Mouse (Mus musculus) liver, embryonic 16.5 days (tissue): Measurements from ENCODE around the gene Idnk. TPM values are rescaled to one million over a fixed set of nuclear protein-coding genes. Genes with fewer than 3 reads are reported as not detected.

Source experiments
- ATAC-seq: fragments of 200-750 bp; cut with Nextera tagmentation; 2 replicates; pipeline ENCODE4 v1.8.0; 2017; ENCODE audit warnings: low read depth, mild to moderate bottlenecking, moderate number of reproducible peaks, moderate library complexity
- H3K27ac ChIP-seq: fragments of 300-500 bp; sonication (generic); 2 replicates; pipeline ENCODE4 v1.5.1; 2014; ENCODE audit warnings: mild to moderate bottlenecking, low read length
- H3K27me3 ChIP-seq: fragments of 300-500 bp; sonication (generic); 2 replicates; pipeline ENCODE4 v1.6.1; 2014; ENCODE audit warnings: low read depth, low read length, mixed read lengths; ENCODE audit not compliant: control insufficient read depth, insufficient read depth
- H3K36me3 ChIP-seq: fragments of 300-500 bp; sonication (generic); 2 replicates; pipeline ENCODE4 v1.6.1; 2014; ENCODE audit warnings: mild to moderate bottlenecking; ENCODE audit not compliant: control insufficient read depth, insufficient read depth
- H3K4me1 ChIP-seq: fragments of 300-500 bp; sonication (generic); 2 replicates; pipeline ENCODE4 v1.6.1; 2014; ENCODE audit warnings: low read depth, low read length, mixed read lengths; ENCODE audit not compliant: control insufficient read depth
- H3K4me2 ChIP-seq: fragments of 300-500 bp; sonication (generic); 2 replicates; pipeline ENCODE4 v1.6.1; 2014; ENCODE audit warnings: low read depth, low read length, mixed read lengths
- H3K4me3 ChIP-seq: fragments of 300-500 bp; sonication (generic); 2 replicates; pipeline ENCODE4 v1.5.1; 2014; ENCODE audit warnings: low read depth, mild to moderate bottlenecking, low read length
- H3K9ac ChIP-seq: fragments of 300-500 bp; sonication (generic); 2 replicates; pipeline ENCODE4 v1.6.1; 2014; ENCODE audit warnings: low read depth, low read length
- H3K9me3 ChIP-seq: fragments of 300-500 bp; sonication (generic); replicated peaks from 2 replicates; pipeline ENCODE4 v1.6.1; 2016; ENCODE audit warnings: low read length; ENCODE audit not compliant: control insufficient read depth
- WGBS: fragments of 180-500 bp; shearing (Covaris S2); extraction: QIAGEN DNeasy Blood & Tissue Kit; methylation state at CpG from one replicate; pipeline ENCODE4 v1.1.7; 2014; ENCODE audit not compliant: insufficient replicate concordance; 5-methylcytosine and 5-hydroxymethylcytosine counted together
- polyA plus RNA-seq: library from polyadenylated mRNA; unstranded; fragments of >200 nt; fragmentation: Nextera tagmentation; extraction: Ambion mirVana; gene quantifications from 2 replicates; pipeline ENCODE4 v1.2.1, GENCODE M21; 2015

Idnk gene
- polyA plus RNA-seq, 1 experiment from 2014 or later = 18.9 TPM

- Histone ChIP-seq H3K27ac (no peak overlapping the region), H3K36me3 (peaks cover 29% of the 10 kb centered on the region), H3K9me3 (no peaks in the 10 kb centered on the region), H3K4me2 (no peak overlapping the region), H3K27me3 (no peaks in the 10 kb centered on the region), H3K9ac (no peak overlapping the region), H3K4me1 (no peaks in the 10 kb centered on the region), H3K4me3 (no peak overlapping the region)
- WGBS = 66% methylated on average over 3 of the region's 3 CpGs
- ATAC-seq = peak; percentile 55; the same call in 1 of the 2 replicates
Observed at GRCm38 (mm10) chr13:58194908-58195307, 37.5 kb downstream of the Idnk start.

DNA sequence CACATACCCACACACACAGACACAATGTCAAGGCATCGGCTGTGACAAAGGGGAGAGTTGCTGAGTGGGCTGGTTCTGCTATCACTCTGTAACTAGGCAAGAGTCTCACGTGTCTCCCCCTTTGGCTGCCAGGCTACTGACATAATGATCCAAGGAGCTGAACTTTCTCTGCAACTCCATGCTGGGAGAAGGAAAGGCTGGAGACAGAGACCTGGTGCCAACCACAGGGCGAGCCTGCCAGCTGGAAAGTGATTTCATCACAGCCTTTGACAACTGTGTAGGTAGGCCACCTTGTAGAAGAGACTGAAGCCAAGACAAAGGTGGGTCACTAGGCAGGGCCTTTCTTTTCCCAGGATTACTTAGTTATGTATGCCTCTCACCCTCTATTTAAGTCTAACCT, 39.8 kb downstream of the Idnk start:
- no peak overlapping the region for H3K9ac ChIP-seq
- no peaks in the 10 kb centered on the region for H3K4me1 ChIP-seq
- no peak overlapping the region for H3K4me3 ChIP-seq
- H3K4me2 ChIP-seq = no peak overlapping the region
- H3K27me3 ChIP-seq = no peaks in the 10 kb centered on the region
- no peaks in the 10 kb centered on the region for H3K9me3 ChIP-seq
- WGBS = 82% methylated on average over 3 of the region's 3 CpGs
- peaks cover 11% of the 10 kb centered on the region for H3K36me3 ChIP-seq
- ATAC-seq = no peak
- H3K27ac ChIP-seq = no peak overlapping the region

DNA sequence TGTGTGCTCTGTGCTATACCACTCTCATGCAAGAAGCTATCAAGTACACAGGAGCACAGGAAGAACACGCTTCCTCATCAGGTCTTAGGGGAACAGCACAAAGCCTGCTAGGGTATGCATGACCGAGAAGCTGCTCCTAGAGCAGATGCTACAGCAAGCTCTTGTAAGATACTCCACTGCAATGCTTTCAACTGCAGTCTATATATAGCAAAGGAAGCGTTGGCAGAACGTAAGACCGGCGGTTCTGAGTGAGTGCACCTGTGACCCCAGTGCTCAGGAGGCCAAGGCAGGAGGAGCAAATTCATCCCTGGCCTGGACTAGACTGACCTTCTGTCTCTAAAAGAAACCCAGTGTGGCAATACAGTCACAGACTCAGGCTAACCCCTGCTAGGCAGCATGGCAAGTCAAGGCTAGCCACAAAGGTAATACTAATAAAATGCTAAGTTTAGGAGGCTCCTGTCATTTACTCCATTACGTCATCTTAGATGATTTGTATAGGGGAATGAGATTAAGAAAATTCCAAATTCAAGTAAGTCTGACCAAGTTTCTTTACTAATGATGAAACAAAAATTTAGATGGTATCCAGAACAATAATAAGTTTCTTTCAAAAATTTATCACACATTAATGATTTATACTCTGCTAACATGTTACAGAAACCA, 40.7 kb downstream of the Idnk start:
- Histone ChIP-seq H3K4me1 (no peaks in the 10 kb centered on the region), H3K9ac (no peak overlapping the region), H3K27ac (no peak overlapping the region), H3K27me3 (no peaks in the 10 kb centered on the region), H3K9me3 (no peaks in the 10 kb centered on the region), H3K4me2 (no peak overlapping the region), H3K4me3 (no peak overlapping the region), H3K36me3 (peaks cover 8% of the 10 kb centered on the region)
- 81% methylated on average over 7 of the region's 7 CpGs for WGBS
- ATAC-seq = no peak; the same call in 1 of the 2 replicates

- no peak overlapping the region for H3K27ac ChIP-seq
Observed at GRCm38 (mm10) chr13:58201343-58201742, 43.9 kb downstream of the Idnk start.

DNA sequence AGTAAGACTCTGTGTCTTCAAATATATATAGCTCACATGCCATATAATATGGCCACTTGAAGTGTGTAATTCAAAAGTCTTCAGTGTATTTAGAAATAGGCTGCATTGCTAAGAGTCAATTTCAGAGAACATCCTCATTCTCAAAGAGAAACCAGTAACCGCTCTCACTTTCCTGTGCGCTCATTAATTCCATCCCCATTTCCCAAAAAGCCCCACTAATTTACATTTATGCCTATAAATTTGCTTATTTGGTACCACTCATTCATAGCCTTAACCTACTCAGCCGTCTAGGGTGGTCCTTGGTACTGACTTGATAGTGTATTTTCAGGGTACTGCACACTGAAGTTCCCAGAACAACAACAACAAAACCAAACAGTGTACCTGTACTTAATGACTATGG, 44.5 kb downstream of the Idnk start:
- no peak overlapping the region for H3K27ac ChIP-seq
- H3K4me1 ChIP-seq = peaks cover 8% of the 10 kb centered on the region; the same call in 1 of the 2 replicates
- no peak overlapping the region for H3K9ac ChIP-seq
- no peaks in the 10 kb centered on the region for H3K27me3 ChIP-seq
- no peak overlapping the region for H3K4me2 ChIP-seq
- no peak overlapping the region for H3K4me3 ChIP-seq
- H3K36me3 ChIP-seq = no peaks in the 10 kb centered on the region
- WGBS = 78% methylated on average over 3 of the region's 3 CpGs
- H3K9me3 ChIP-seq = no peaks in the 10 kb centered on the region
- ATAC-seq = no peak

More at GRCm38 (mm10) chr13:58201343-58201742, 43.9 kb downstream of the Idnk start:
- ATAC-seq = no peak
- Histone ChIP-seq H3K4me3 (no peak overlapping the region), H3K36me3 (0 out of 2 replicates have a peak, but pooled peaks cover 1% of the 10 kb centered on the region), H3K9ac (no peak overlapping the region), H3K27me3 (no peaks in the 10 kb centered on the region), H3K4me1 (peaks cover 3% of the 10 kb centered on the region; the same call in 1 of the 2 replicates), H3K4me2 (no peak overlapping the region), H3K9me3 (no peaks in the 10 kb centered on the region)
- WGBS = 71% methylated on average over 6 of the region's 6 CpGs

DNA sequence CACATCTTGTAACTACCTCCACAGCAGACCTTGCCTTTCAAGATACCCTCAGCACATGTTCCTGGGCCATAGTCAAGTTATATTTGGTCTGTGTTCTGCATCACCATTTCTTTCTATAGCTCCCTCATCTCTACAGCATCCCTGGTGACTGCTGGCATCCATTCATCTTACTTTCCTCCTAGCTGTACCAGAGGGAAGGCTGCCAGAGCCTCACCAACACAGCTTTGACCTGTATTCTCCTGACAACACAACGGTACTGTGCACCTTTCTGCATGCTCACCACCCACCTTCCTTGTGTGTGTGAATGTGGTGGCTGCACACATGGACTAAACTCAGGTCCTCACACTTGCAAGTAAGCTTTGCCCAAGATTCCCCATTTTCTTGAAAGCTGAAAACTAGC, 45.5 kb downstream of the Idnk start:
- H3K27me3 ChIP-seq = no peaks in the 10 kb centered on the region
- 76% methylated on average over 1 of the region's 1 CpGs for WGBS
- no peak overlapping the region for H3K27ac ChIP-seq
- no peak overlapping the region for H3K4me2 ChIP-seq
- peaks cover 9% of the 10 kb centered on the region; the same call in 1 of the 2 replicates for H3K4me1 ChIP-seq
- H3K9ac ChIP-seq = no peak overlapping the region
- no peak overlapping the region for H3K4me3 ChIP-seq
- ATAC-seq = no peak
- no peaks in the 10 kb centered on the region for H3K36me3 ChIP-seq
- H3K9me3 ChIP-seq = no peaks in the 10 kb centered on the region

- Histone ChIP-seq H3K36me3 (no peaks in the 10 kb centered on the region), H3K9me3 (no peaks in the 10 kb centered on the region), H3K27ac (no peak overlapping the region), H3K9ac (no peak overlapping the region), H3K4me1 (peaks cover 9% of the 10 kb centered on the region; the same call in 1 of the 2 replicates), H3K4me2 (no peak overlapping the region), H3K4me3 (no peak overlapping the region), H3K27me3 (no peaks in the 10 kb centered on the region)
- ATAC-seq = no peak
- 74% methylated on average over 3 of the region's 3 CpGs for WGBS
Observed at GRCm38 (mm10) chr13:58204202-58204601, 46.8 kb downstream of the Idnk start.

- Histone ChIP-seq H3K27ac (no peak overlapping the region), H3K4me3 (no peak overlapping the region), H3K36me3 (no peaks in the 10 kb centered on the region), H3K27me3 (no peaks in the 10 kb centered on the region), H3K4me1 (peaks cover 12% of the 10 kb centered on the region), H3K9ac (no peak overlapping the region), H3K9me3 (no peaks in the 10 kb centered on the region), H3K4me2 (no peak overlapping the region)
- no peak for ATAC-seq
- WGBS = 13% methylated on average over 4 of the region's 4 CpGs
Observed at GRCm38 (mm10) chr13:58204986-58205385, 47.5 kb downstream of the Idnk start.

- no peak overlapping the region for H3K27ac ChIP-seq
- H3K36me3 ChIP-seq = no peaks in the 10 kb centered on the region
- H3K27me3 ChIP-seq = no peaks in the 10 kb centered on the region
- no peaks in the 10 kb centered on the region for H3K9me3 ChIP-seq
- H3K4me2 ChIP-seq = no peak overlapping the region
- 0 out of 2 replicates have a peak, but pooled peaks have one; percentile 32 for ATAC-seq
- 56% methylated on average over 4 of the region's 4 CpGs for WGBS
- no peak overlapping the region for H3K4me3 ChIP-seq
- peaks cover 12% of the 10 kb centered on the region for H3K4me1 ChIP-seq
- no peak overlapping the region for H3K9ac ChIP-seq
Observed at GRCm38 (mm10) chr13:58206084-58206483, 48.6 kb downstream of the Idnk start.
